Mouse (Mus musculus) C2C12 (cell line): ENCODE data around the gene Sgsm2.

Experiments used
- CEBPB ChIP-seq: IDR thresholded peaks from one replicate; pipeline ENCODE4 v1.6.1; 2011; ENCODE audit warnings: low read depth, mild to moderate bottlenecking, control low read depth, moderate library complexity
- CTCF ChIP-seq: IDR thresholded peaks from one replicate; pipeline ENCODE4 v1.5.1; 2011; ENCODE audit not compliant: control insufficient read depth, insufficient read depth, insufficient read length
- MAX ChIP-seq: IDR thresholded peaks from one replicate; pipeline ENCODE4 v1.6.1; 2011; ENCODE audit warnings: mild to moderate bottlenecking, control low read depth
- USF1 ChIP-seq: IDR thresholded peaks from one replicate; pipeline ENCODE4 v1.6.1; 2011; ENCODE audit warnings: low read depth, mild to moderate bottlenecking, control low read depth, moderate library complexity

- no peak for TF ChIP-seq MAX
- TF ChIP-seq CTCF, result no peak
- no peak for TF ChIP-seq CEBPB
- TF ChIP-seq USF1, result no peak
Measured at GRCm38 (mm10) chr11:74828404-74828931, 68.4 kb downstream of the Sgsm2 start.
